8 mouse cellular contexts compared by ENCODE assay signal in genomic region chr11:43775469-43776323, GRCm38 (mm10). TPM values are rescaled to one million over a fixed set of nuclear protein-coding genes. Genes with fewer than 3 reads are reported as not detected.
DNase-seq lines count a peak whose midpoint lies in the region; ATAC-seq and TF ChIP-seq lines count a peak whose summit lies in the region.
"Had no signal": no experiment of that assay in that cellular context is flagged by ENCODE, and none has a peak within 500 bp of the region (broad histone marks: within the 10 kb centered on the region; RNA-seq: fewer than 3 reads in every experiment).

No protein-coding gene starts in this region.

- peak overlapping the region; percentile 71 for H3K4me2 ChIP-seq in embryonic facial prominence, embryonic 12.5 days (replicated peaks)
- peak overlapping the region; percentile 60 for H3K4me2 ChIP-seq in hindbrain, embryonic 14.5 days (replicated peaks)
- peak overlapping the region; percentile 47 for H3K4me2 ChIP-seq in liver, embryonic 13.5 days

- peak overlapping the region; percentile 49; the same call in 1 of the 2 replicates for H3K4me3 ChIP-seq in testis, adult 2 months (ENCODE audit: control insufficient read depth, low read depth, low read length)
- peak overlapping the region; percentile 40 for H3K4me3 ChIP-seq in embryonic facial prominence, embryonic 12.5 days
- H3K4me3 ChIP-seq in hindbrain, embryonic 14.5 days (replicated peaks; ENCODE audit: low read length) = peak overlapping the region; percentile 34
- peak overlapping the region; percentile 29 for H3K4me3 ChIP-seq in liver, embryonic 13.5 days (replicated peaks)
- H3K4me3 ChIP-seq: myocyte had no signal

- peak; percentile 17; the same call in 1 of the 2 replicates for ATAC-seq in embryonic facial prominence, embryonic 12.5 days (ENCODE audit: insufficient number of reproducible peaks, insufficient read depth, low FRiP score, low TSS enrichment)
- ATAC-seq in hindbrain, embryonic 14.5 days (ENCODE audit: low FRiP score) = peak; percentile 48; the same call in 1 of the 2 replicates
- ATAC-seq in liver, embryonic 13.5 days (ENCODE audit: low read depth) = no peak

- DNase-seq in testis, postnatal 14 days (ENCODE audit: low spot score) = no peak
- no peak for DNase-seq in hindbrain, embryonic 14.5 days (ENCODE audit: low spot score)
- no peak for DNase-seq in liver, embryonic 13.5 days
- DNase-seq in retina, embryonic 14.5 days (ENCODE audit: low spot score) = peak; percentile 59
- DNase-seq in frontal cortex, adult 2 months (ENCODE audit: extremely low spot score in 1 of 2, low spot score in 1 of 2) = no peak

- H3K4me1 ChIP-seq in testis, adult 2 months (ENCODE audit: control insufficient read depth, insufficient read depth, low read length) = no peaks in the 10 kb centered on the region; the same call in 1 of the 2 replicates
- H3K4me1 ChIP-seq in embryonic facial prominence, embryonic 12.5 days = peaks cover 19% of the 10 kb centered on the region
- peaks cover 5% of the 10 kb centered on the region; the same call in 1 of the 2 replicates for H3K4me1 ChIP-seq in hindbrain, embryonic 14.5 days (replicated peaks; ENCODE audit: control insufficient read depth, insufficient read depth, low read length)
- H3K4me1 ChIP-seq in liver, embryonic 13.5 days (replicated peaks) = peaks cover 5% of the 10 kb centered on the region; the same call in 1 of the 2 replicates

- TF ChIP-seq POLR2A in testis, adult 2 months (IDR thresholded peaks at IDR 0.05; ENCODE audit: control insufficient read depth, low read depth, low read length) = no peak

- no peaks in the 10 kb centered on the region for H3K27me3 ChIP-seq in testis, adult 2 months (ENCODE audit: control insufficient read depth, insufficient read depth, low read length)
- H3K27me3 ChIP-seq in embryonic facial prominence, embryonic 12.5 days = peaks cover 16% of the 10 kb centered on the region
- peaks cover 23% of the 10 kb centered on the region for H3K27me3 ChIP-seq in hindbrain, embryonic 14.5 days (ENCODE audit: control insufficient read depth, insufficient read depth, low read length)
- peaks cover 33% of the 10 kb centered on the region for H3K27me3 ChIP-seq in liver, embryonic 13.5 days

- H3K36me3 ChIP-seq in testis, adult 2 months (ENCODE audit: control insufficient read depth, insufficient read depth, low read length) = no peaks in the 10 kb centered on the region
- H3K36me3 ChIP-seq in embryonic facial prominence, embryonic 12.5 days = no peaks in the 10 kb centered on the region
- H3K36me3 ChIP-seq in hindbrain, embryonic 14.5 days (replicated peaks; ENCODE audit: control insufficient read depth, insufficient read depth) = no peaks in the 10 kb centered on the region
- no peaks in the 10 kb centered on the region for H3K36me3 ChIP-seq in liver, embryonic 13.5 days

- WGBS in embryonic facial prominence, embryonic 12.5 days = 14% methylated on average over 59 of the region's 63 CpGs
- WGBS in hindbrain, embryonic 14.5 days = 13% methylated on average over 62 of the region's 63 CpGs
- 13% methylated on average over 63 of the region's 63 CpGs for WGBS in liver, embryonic 13.5 days (ENCODE audit: insufficient replicate concordance)

- no peaks in the 10 kb centered on the region for H3K9me3 ChIP-seq in embryonic facial prominence, embryonic 12.5 days
- no peaks in the 10 kb centered on the region for H3K9me3 ChIP-seq in hindbrain, embryonic 14.5 days (ENCODE audit: control insufficient read depth, low read length)
- no peaks in the 10 kb centered on the region for H3K9me3 ChIP-seq in liver, embryonic 13.5 days (replicated peaks)

- peak overlapping the region; percentile 38; the same call in 1 of the 2 replicates for H3K9ac ChIP-seq in embryonic facial prominence, embryonic 12.5 days
- H3K9ac ChIP-seq in hindbrain, embryonic 14.5 days = peak overlapping the region; percentile 47; the same call in 1 of the 2 replicates
- H3K9ac ChIP-seq in liver, embryonic 13.5 days = no peak overlapping the region

- H3K27ac ChIP-seq in testis, adult 2 months (ENCODE audit: control insufficient read depth, insufficient read depth, low read depth, low read length) = no peak overlapping the region
- no peak overlapping the region for H3K27ac ChIP-seq in embryonic facial prominence, embryonic 12.5 days
- H3K27ac ChIP-seq in hindbrain, embryonic 14.5 days = no peak overlapping the region
- H3K27ac ChIP-seq in liver, embryonic 13.5 days = no peak overlapping the region

- TF ChIP-seq CTCF in testis, adult 2 months (IDR thresholded peaks at IDR 0.05; ENCODE audit: control insufficient read depth, insufficient read depth, insufficient replicate concordance, low read depth, low read length) = no peak

RNA-seq across cellular contexts. Expression of gene Ttc1, which starts 27.9 kb away (rescaled TPM):
- 38.6 and 44.9 TPM in 2 replicates for polyA plus RNA-seq in testis, adult 2 months (2012; rRNA removed)
- 69.2 and 74.2 TPM in 2 replicates for polyA plus RNA-seq in embryonic facial prominence, embryonic 12.5 days (2016; fragmentation: Nextera tagmentation; extraction: Ambion mirVana)
- 78.1 and 78.9 TPM in 2 replicates for polyA plus RNA-seq in hindbrain, embryonic 14.5 days (2014; fragmentation: Nextera tagmentation; extraction: Ambion mirVana)
- 47.7 and 55.2 TPM in 2 replicates for polyA plus RNA-seq in liver, embryonic 13.5 days (2015; fragmentation: Nextera tagmentation; extraction: Ambion mirVana)
- polyA plus RNA-seq in frontal cortex, adult 2 months (2012; rRNA removed) = 47.0 and 50.5 TPM in 2 replicates
